Mouse (Mus musculus) erythroblast, adult 5-6 weeks (primary cell): ENCODE data around the gene Trak1. TPM values are rescaled to one million over a fixed set of nuclear protein-coding genes. Genes with fewer than 3 reads are reported as not detected.

Experiments used
- ATAC-seq: replicated peaks from 2 replicates; pipeline ENCODE4 v1.8.0; 2016; ENCODE audit warnings: moderate number of reproducible peaks, mild to moderate bottlenecking, moderate TSS enrichment, inconsistent platforms; ENCODE audit not compliant: poor library complexity, low FRiP score, severe bottlenecking
- total RNA-seq, 2 experiments: library from RNA; stranded (forward) in 1 of 2; stranded (reverse) in 1 of 2; fragments of 150-400 nt in 1 of 2; fragments of 200-764, 138-1000 nt in 1 of 2; gene quantifications; 2 replicates each; pipeline versions ENCODE4 v1.2.3 to v1.2.4; 2015 to 2017; ENCODE audit warnings: low replicate concordance in 2 of 2

Gene Trak1
- total RNA-seq, 2 experiments from 2014 or later, result 3.0 to 36.9 TPM

DNA sequence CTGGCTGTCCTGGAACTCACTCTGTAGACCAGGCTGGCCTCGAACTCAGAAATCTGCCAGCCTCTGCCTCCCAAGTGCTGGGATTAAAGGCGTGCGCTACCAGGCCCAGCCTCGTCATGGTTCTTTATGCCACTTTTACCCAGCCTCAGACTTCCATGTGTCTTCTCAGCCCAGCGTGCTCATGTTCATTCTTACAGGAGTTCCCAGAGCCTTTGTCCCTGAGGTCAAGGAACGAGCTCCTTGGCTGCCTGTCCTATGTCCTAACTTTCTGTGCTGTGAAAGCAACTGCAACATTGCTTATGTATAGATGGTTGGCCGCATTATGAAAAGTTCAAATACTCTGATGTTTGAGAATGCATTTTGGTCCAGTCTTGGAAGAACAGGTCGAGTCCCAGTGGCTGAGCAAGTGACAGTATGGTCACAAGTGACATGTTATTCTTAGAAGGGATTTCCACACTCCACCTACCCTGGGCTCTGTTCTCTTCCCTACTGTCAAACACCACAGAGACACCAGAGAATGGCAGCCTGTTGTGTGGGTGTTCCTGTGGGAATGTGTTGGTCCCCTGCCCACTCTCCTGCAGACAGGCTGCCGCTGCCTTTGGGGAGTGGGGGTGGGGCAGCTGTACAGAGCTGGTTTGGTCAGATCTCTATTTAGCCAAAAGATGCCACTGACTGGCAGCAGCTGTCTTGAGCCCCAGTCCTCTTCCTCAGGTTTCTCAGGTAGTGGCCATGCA lies 90.4 kb downstream of the Trak1 start:
- no peak for ATAC-seq

- no peak for ATAC-seq
These were observed 91.1 kb downstream of the Trak1 start for GRCm38 (mm10) chr9:121388273-121388931.

DNA sequence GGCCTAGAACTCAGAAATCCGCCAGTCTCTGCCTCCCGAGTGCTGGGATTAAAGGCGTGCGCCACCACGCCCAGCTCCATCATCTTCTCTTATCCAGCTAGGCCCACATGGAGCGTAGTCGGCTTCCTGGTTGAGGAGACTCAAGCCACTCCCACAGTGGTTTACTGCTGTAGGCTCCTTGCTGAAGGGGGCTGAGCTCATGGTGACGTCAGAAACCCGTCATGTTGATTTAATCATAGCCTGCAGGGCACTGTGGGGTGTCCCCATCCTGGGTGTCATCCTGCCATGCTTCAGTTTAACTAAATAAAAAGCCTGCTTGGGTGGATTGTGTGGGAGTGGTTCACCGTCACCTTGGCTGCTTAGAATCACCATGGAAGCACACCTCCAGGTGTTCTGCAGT lies 92.0 kb downstream of the Trak1 start:
- ATAC-seq, result no peak

GRCm38 (mm10) chr9:121391898-121392297 lies 94.6 kb downstream of the Trak1 start:
- no peak for ATAC-seq

DNA sequence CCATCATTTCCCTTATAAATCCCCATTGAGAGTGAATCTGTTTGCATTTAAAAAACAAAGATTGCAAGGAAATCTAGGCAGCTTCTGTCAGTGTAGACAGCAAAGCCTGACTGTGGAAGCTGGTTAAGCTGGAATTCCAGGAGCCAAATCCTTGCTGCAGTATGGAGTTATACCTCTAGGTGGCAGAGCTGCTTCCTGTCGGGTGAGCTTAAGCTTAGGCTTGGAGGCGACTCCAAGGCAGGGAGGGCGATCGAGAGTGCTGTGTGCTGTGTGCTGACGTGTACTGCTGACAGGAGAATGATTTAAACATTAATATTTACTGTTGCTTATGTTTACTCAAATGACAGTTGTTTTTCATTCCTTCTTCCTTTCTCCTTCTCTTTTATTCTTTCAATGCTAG lies 95.1 kb downstream of the Trak1 start:
- ATAC-seq, result peak; percentile 78

GRCm38 (mm10) chr9:121393104-121393503 lies 95.8 kb downstream of the Trak1 start:
- peak; percentile 58; the same call in 1 of the 2 replicates for ATAC-seq

DNA sequence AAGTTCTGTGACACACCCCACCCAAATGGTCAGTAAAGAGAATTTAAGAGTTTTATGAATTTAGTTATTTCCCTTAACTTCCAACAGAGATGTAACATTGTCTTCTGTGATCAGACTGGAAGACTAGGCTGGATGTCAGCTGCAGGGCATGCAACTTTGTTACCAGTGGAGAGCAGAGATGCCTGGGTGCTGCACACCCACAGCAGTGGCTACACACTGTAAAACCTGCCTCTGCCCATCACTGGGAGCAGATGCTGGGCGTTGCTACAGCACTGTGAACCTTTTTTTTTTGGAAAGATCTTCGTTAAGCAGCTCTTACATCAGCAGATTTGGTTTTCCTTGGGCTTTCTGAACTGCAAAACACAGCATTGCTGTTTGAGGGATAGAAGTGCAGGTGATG lies 97.6 kb downstream of the Trak1 start:
- no peak for ATAC-seq

DNA sequence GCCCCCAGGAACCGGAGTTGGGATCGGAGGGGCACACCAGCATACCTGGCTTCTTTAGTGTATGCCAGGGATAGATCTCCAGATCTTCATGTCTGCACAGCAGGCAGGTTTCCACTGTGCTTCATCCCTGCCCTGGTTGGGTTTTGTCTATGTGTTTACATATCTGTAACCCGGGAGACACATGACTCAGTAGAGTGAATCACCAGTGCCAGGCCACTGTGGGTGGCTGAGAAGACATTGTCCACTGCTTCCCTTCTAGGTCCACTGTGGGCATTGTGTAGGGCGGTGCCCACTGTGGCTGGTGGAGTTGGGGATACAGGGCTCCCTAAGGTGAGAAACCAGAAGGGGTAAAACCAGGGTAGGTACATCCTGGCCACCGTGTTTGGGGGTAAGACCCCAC lies 98.5 kb downstream of the Trak1 start:
- ATAC-seq, result no peak

DNA sequence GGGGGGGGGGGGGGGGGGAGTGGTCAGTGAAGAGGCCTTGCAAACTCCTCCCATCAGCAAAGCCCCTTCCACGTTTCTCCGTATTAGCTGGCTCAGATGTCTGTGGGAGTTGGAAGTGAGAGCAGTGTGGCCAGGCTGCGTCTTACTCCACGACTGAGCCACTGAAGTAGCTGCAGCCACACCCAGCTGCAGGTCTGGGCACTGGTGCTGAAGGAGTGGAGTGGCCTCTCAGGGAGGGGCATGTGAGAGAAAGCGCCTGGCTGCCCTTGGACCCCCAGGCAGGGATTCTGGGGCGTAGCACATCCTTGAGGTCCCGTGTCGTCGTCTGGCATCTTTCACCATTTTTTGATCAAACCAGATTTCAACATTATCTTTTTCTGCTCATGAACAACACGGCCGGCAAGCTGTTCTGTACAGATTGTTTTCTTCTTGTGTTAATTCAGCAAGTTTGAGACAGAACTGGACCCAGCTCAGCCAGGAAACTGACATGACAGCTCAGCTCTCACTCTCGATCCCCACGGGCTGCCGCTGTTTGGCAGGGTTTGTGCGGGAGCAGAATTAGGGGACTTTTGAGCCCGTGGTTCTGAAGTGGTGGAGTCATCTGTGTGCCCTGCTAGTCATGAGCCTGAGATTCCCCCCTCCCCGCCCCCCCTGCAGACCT lies 100.9 kb downstream of the Trak1 start:
- no peak for ATAC-seq

DNA sequence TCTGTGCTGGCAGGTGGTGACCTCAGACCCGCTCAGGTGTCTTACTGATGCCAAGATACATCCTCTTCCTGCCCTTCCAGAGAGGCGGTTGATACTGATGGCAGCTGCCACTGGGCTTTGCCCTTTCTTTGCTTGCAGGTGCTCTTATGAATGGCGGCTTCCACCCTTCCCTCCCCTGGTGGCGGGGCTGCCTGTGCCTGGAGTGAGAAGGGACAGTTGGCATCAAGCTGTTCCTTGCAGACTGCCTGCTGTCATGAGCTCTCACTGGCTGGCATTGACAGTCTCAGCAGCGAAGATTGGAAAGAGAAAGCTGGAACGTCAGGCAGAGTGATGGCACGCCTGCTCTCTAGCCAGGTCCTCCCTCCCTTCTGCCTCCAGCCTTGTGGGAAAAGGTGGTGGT lies 101.5 kb downstream of the Trak1 start:
- no peak for ATAC-seq

- no peak for ATAC-seq
These were observed 103.3 kb downstream of the Trak1 start for GRCm38 (mm10) chr9:121400608-121401007.

GRCm38 (mm10) chr9:121403157-121403671 lies 105.9 kb downstream of the Trak1 start:
- no peak for ATAC-seq

DNA sequence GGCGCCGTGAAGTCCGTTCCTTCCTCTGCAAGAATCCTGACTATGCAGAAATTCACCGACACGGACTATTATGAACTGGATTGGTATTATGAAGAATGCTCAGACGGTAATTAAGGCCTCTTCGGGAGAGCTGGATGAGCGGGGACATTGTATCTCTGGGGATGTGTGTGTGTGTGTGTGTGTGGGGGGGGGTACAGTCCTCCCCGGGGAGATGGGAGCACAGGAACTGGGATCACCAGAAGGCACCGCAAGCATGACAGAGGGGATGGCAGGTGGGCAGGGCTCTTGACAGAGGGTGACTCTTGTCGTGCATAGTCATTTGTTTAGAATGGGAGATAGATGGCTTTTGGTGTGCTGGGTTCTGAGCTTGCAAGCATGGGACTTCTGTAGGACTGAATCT lies 106.4 kb downstream of the Trak1 start:
- no peak for ATAC-seq

GRCm38 (mm10) chr9:121405088-121405681 lies 107.9 kb downstream of the Trak1 start:
- ATAC-seq, result 0 out of 2 replicates have a peak, but pooled peaks have one; percentile 50

DNA sequence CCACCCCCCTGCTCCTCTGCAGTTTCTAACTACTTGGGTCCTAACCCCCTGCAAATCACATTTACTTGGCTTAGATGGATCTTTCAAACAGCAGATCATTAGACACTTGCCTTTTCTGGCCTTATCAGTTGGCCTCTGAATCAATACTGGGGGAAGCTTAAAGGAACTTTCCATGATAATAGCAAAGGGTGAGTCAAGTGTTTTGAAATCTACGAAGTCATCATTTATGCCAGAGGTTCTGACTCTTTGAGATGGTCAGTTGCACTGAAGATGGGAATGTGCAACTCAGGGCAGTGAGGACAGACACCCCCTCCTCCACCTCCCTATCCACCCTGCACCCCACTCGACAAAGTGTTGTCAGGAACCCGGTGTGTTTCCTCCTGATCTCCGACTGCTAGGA lies 108.5 kb downstream of the Trak1 start:
- no peak for ATAC-seq

DNA sequence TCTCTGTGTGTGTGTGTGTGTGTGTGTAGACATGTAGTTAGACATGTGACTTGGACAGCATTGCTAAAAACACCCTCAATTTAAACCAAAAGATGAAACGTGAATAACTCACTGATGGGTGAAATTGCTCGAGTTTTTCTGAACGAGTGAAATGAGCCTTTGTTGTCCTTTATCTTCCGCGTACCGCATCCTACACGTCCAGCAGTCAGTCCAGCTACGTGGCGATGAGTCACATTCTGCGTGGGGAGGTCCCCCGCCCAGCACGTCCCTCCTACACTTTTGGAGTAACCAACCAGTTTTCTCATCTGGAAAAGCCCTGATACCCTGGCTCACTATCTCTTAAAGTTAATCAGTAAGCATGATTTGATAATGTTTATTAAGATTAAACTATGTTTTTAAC lies 116.9 kb downstream of the Trak1 start:
- no peak for ATAC-seq

DNA sequence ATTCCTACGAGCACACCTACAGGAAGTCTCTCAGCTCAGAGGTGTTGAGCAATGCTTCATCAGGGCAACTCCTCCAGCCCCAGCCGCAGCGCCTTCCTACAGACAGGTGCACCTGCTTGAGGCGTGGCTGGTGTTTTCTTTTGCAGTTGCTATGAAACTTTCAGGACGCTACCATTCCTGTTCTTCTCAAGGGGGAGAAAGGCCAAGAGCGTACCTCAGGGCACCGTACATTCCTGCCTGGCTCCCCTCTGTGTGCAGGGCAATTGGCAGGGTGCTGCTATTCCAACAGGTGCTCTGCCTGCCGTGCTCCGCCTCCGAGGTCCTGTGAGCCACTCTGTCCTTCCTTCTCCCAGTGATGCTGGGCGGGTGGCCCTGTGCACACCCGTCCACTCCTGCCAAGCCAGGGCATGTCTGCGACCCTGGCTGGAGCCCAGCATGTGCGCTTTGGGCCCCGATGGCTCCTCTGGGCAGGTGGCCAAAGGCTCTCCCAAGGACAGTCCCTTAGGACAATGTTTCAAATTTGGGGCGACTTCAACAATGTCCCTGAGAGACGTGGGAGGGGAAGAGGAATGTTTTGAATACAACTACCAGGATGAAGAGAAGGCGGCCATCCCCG lies 118.4 kb downstream of the Trak1 start:
- no peak for ATAC-seq

GRCm38 (mm10) chr9:121416460-121416859 lies 119.2 kb downstream of the Trak1 start:
- ATAC-seq, result no peak

DNA sequence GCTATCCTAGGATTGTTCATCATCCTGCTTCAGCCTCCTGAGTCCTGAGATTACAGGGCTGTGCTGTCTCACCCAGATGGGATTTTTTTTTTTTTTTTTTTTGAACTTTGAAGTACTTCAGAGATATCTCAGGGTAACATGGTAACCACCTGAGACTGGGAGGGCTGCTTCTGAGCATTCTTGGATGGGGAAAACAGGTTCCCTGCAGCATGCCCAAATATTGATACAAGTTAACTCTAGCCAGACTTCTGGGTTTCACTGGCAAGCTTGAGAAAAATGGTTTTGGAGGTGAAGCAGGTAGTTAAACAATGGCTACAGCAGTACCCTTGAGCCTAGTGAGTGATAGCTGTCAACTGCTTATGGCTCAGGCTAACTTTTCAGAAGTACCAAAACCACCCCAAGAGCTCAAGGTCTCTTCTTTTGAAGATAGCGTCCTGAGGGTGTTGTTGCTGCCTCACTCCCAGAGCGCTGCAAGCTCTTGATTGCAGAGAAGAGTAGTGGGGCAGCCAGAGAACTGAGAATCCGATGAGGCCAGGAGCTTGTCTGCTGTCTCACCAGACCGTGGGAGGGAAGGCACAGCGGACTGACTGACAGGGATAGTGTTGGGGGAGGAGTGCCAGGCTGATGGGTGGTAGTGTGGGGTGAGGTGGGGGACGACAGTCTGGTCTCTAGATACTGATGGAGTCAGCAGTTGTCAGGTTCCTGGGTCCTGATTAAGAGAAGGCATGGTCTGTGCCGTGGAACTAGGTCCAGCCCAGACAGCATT lies 119.8 kb downstream of the Trak1 start:
- no peak for ATAC-seq
